Mouse (Mus musculus): ENCODE measurements around the gene Gm7298. TPM values are rescaled to one million over a fixed set of nuclear protein-coding genes. Genes with fewer than 3 reads are reported as not detected.
"Not testable (repeated sequence)": the region's sequence is repeated elsewhere in the genome, so short reads cannot be mapped to it uniquely, and the experiment has no call there.

Gene Gm7298
- polyA plus RNA-seq (2021): not detected

DNA sequence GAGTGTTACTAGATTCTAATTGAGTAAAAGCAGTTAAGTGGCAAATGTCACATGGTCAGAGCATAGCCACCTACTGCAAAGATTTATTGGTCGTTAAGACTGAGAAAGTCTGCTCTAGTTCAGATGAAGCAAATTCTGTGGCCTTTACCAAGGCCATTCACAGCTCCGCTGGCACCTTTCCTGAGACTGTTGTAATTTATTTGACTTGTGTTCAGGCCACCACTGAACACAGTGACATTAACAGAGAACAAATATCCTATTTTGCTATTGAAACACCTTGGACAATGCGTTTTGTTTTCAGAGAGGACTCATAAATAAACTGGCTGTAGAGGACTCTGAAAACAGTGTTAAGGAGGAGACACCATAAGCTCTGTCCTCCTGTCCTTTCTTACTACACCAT is at the start of gene Gm7298:
TSS of gene Gm7298 (plus strand) at position 301 of the 400 bp plus-strand sequence.
- ChIA-PET CTCF (no interaction called here), POLR2A (no interaction called here)
- in situ Hi-C loops (cut with MboI; ENCODE audit: low pct_unique_long_range_greater_than_20kb): no loop called here
- ATAC-seq: no peak
- H3K27me3 ChIP-seq: no peaks in the 10 kb centered on the region
- TF ChIP-seq CTCF (IDR thresholded peaks at IDR 0.05): no peak
- DNase-seq (ENCODE audit: low read depth, low spot score): no peak

- POLR2A ChIA-PET: no interaction called here
- no peak for ATAC-seq
- DNase-seq (ENCODE audit: low read depth, low spot score): no peak
- in situ Hi-C loops (cut with MboI; ENCODE audit: low pct_unique_long_range_greater_than_20kb): no loop called here
- no peaks in the 10 kb centered on the region for H3K27me3 ChIP-seq
- no peak for TF ChIP-seq CTCF (IDR thresholded peaks at IDR 0.05)
- CTCF ChIA-PET: no interaction called here
Measured at GRCm38 (mm10) chr6:121828034-121828433, 95.3 kb downstream of the Gm7298 start.

- H3K27me3 ChIP-seq: no peaks in the 10 kb centered on the region
- ATAC-seq (no peak), DNase-seq (ENCODE audit: low read depth, low spot score) (no peak)
- POLR2A ChIA-PET: no interaction called here
- in situ Hi-C loops (cut with MboI; ENCODE audit: low pct_unique_long_range_greater_than_20kb): no loop called here
- CTCF ChIA-PET: no interaction called here
- no peak for TF ChIP-seq CTCF (IDR thresholded peaks at IDR 0.05)
Measured at GRCm38 (mm10) chr6:121836361-121836760, 103.6 kb downstream of the Gm7298 start.

DNA sequence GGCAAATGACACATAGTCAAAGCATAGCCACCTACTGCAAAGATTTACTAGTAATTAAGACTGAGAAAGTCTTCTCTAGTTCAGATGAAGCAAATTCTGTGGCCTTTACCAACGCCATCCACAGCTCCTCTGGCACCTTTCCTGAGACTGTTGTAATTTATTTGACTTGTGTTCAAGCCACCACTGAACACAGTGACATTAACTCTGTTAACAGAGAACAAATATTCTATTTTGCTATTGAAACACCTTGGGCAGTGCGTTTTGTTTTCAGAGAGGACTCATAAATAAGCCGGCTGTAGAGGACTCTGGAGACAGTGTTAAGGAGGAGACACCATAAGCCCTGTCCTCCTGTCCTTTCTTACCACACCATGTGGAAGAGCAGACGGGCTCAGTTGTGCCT is 105.5 kb downstream of the Gm7298 start, which contains the start of gene Mug1:
TSS of gene Mug1 (plus strand) at position 271 of the 400 bp plus-strand sequence.
- ATAC-seq, CTCF ChIA-PET, POLR2A ChIA-PET: not testable (repeated sequence)

More for the DNA sequence above, 105.5 kb downstream of the Gm7298 start, which contains the start of gene Mug1:
- in situ Hi-C loops (cut with MboI; ENCODE audit: low pct_unique_long_range_greater_than_20kb); DNase-seq (ENCODE audit: low read depth, low spot score); H3K27me3 ChIP-seq: not testable (repeated sequence)

Other genes with a start within 250 kb of the Gm7298 start
- 0.51 TPM for gene A2m, start 97.6 kb upstream of the Gm7298 start, polyA plus RNA-seq (2021)
- not detected for gene Mug1, start 105.6 kb downstream of the Gm7298 start, polyA plus RNA-seq (2021)